Comparison of ENCODE assay signal across 41 mouse cellular contexts in the genomic region with DNA sequence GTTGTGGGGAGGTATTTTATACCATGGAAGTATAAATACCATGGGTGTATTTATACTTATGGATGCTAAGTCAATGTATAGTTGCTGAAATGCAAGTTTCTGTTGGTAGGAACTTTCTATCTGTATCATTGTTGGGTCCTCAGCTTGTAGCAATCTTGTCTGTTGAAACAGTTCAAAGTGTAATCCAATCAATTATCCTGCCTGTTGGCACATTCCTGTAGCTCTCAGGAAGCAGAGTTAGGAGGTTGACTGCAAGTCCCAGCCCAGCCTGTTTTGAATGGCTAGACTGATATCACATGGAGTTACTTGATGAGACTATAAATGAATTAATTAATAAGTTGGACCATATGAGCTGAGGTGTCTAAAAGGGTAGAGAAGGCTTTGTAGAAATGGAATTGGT. TPM values are rescaled to one million over a fixed set of nuclear protein-coding genes. Genes with fewer than 3 reads are reported as not detected.
"Had no signal": no experiment of that assay in that cellular context is flagged by ENCODE, and none has a peak within 500 bp of the region (broad histone marks: within the 10 kb centered on the region; RNA-seq: fewer than 3 reads in every experiment).

No protein-coding gene starts in this region.

- DNase-seq: layer of hippocampus, postnatal 36 days; left cerebral cortex, postnatal 4 days; liver, embryonic 13.5 days; lung, adult 18-20 months; lung, adult 2 months; lung, embryonic 14.5 days; lung, postnatal 10 days; lung, postnatal 14 days; lung, postnatal 36 days; lung, postnatal 4 days; midbrain, embryonic 14.5 days had no signal

- H3K27ac ChIP-seq: left cerebral cortex, adult 2 months; limb, embryonic 10.5 days; limb, embryonic 12.5 days; limb, embryonic 13.5 days; limb, embryonic 15.5 days; liver, embryonic 13.5 days; liver, embryonic 14.5 days; liver, embryonic 15.5 days; lung, embryonic 15.5 days; macrophage; midbrain, embryonic 10.5 days; midbrain, embryonic 12.5 days; midbrain, embryonic 13.5 days; midbrain, embryonic 15.5 days; neural tube, embryonic 12.5 days had no signal

- H3K27me3 ChIP-seq: limb, embryonic 12.5 days; limb, embryonic 13.5 days; limb, embryonic 15.5 days; liver, embryonic 13.5 days; liver, embryonic 15.5 days; lung, embryonic 15.5 days; megakaryocyte, embryonic 14.5 days; midbrain, embryonic 12.5 days; midbrain, embryonic 13.5 days; midbrain, embryonic 15.5 days; neural tube, embryonic 12.5 days had no signal

- H3K4me2 ChIP-seq: limb, embryonic 12.5 days; limb, embryonic 13.5 days; limb, embryonic 15.5 days; liver, embryonic 13.5 days; liver, embryonic 15.5 days; lung, embryonic 14.5 days; lung, embryonic 15.5 days; midbrain, embryonic 11.5 days; midbrain, embryonic 12.5 days; midbrain, embryonic 13.5 days; midbrain, embryonic 15.5 days; neural tube, embryonic 12.5 days had no signal

- H3K9ac ChIP-seq: limb, embryonic 12.5 days; limb, embryonic 13.5 days; limb, embryonic 15.5 days; liver, embryonic 13.5 days; liver, embryonic 14.5 days; liver, embryonic 15.5 days; lung, embryonic 14.5 days; lung, embryonic 15.5 days; midbrain, embryonic 12.5 days; midbrain, embryonic 13.5 days; midbrain, embryonic 15.5 days; neural tube, embryonic 12.5 days had no signal

- H3K36me3 ChIP-seq: limb, embryonic 10.5 days; limb, embryonic 12.5 days; limb, embryonic 13.5 days; limb, embryonic 15.5 days; liver, embryonic 13.5 days; liver, embryonic 15.5 days; lung, embryonic 15.5 days; midbrain, embryonic 10.5 days; midbrain, embryonic 12.5 days; midbrain, embryonic 13.5 days; midbrain, embryonic 15.5 days; neural tube, embryonic 12.5 days had no signal

- H3K9me3 ChIP-seq: limb, embryonic 10.5 days; limb, embryonic 12.5 days; limb, embryonic 13.5 days; limb, embryonic 15.5 days; liver, embryonic 13.5 days; liver, embryonic 15.5 days; lung, embryonic 15.5 days; megakaryocyte, embryonic 14.5 days; midbrain, embryonic 10.5 days; midbrain, embryonic 12.5 days; midbrain, embryonic 13.5 days; midbrain, embryonic 15.5 days; neural tube, embryonic 12.5 days had no signal

- ATAC-seq: lung, postnatal 0 days; midbrain, embryonic 13.5 days; midbrain, embryonic 15.5 days; midbrain, embryonic 16.5 days had no signal

- H3K4me3 ChIP-seq: left cerebral cortex, adult 2 months; limb, embryonic 10.5 days; limb, embryonic 12.5 days; limb, embryonic 13.5 days; limb, embryonic 15.5 days; liver, embryonic 13.5 days; liver, embryonic 15.5 days; lung, embryonic 15.5 days; megakaryocyte, embryonic 14.5 days; midbrain, embryonic 10.5 days; midbrain, embryonic 12.5 days; midbrain, embryonic 13.5 days; midbrain, embryonic 15.5 days; myocyte; neural tube, embryonic 12.5 days had no signal

- H3K4me1 ChIP-seq: limb, embryonic 10.5 days; limb, embryonic 12.5 days; limb, embryonic 13.5 days; limb, embryonic 15.5 days; liver, embryonic 13.5 days; liver, embryonic 15.5 days; lung, embryonic 15.5 days; megakaryocyte, embryonic 14.5 days; midbrain, embryonic 12.5 days; midbrain, embryonic 13.5 days; midbrain, embryonic 15.5 days; neural tube, embryonic 12.5 days had no signal

RNA-seq across cellular contexts. Expression of gene Hao1, which starts 1.8 kb away (rescaled TPM):
- total RNA-seq: layer of hippocampus, postnatal 36 days; left cerebral cortex, adult 18-20 months; left cerebral cortex, adult 2 months; left cerebral cortex, postnatal 14 days; left cerebral cortex, postnatal 25 days; left cerebral cortex, postnatal 36 days; left cerebral cortex, postnatal 4 days; megakaryocyte, adult 5-6 weeks; megakaryocyte-erythroid progenitor cell, adult 5-6 weeks; midbrain, postnatal 0 days; monocyte, adult 5-6 weeks had no signal
- polyA plus RNA-seq: limb, embryonic 10.5 days; limb, embryonic 11.5 days; limb, embryonic 12.5 days; lung, adult 2 months; lung, embryonic 14.5 days; lung, embryonic 15.5 days; lung, embryonic 16.5 days; macrophage; midbrain, embryonic 10.5 days; midbrain, embryonic 11.5 days; midbrain, embryonic 12.5 days; midbrain, embryonic 13.5 days; neural tube, embryonic 11.5 days; neural tube, embryonic 12.5 days had no signal
